Comparison of ENCODE assay signal across 19 mouse cellular contexts in the genomic region with DNA sequence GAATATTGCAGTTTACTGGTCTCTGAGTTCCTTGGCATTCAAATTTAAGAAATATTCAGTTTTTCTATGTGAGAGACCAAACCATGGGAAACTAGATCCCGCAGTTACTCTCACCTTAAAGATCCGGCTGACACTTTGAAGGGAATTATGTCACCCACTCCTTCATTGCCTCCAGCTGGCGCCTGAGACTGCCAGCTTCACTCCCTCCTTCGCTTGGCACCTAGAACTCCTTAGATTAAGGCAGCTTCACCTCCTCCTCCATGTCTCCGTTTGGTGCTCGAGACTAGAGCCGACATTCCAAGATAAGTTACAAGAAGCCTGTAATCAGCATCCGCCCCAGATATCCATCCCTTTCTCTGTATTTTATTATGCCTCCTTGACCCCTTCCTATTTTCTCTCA.
A peak's percentile ranks its signal among the peaks of the same experiment; 100 is the strongest.
DNase-seq lines count a peak whose midpoint lies in the region.
"Had no signal": no experiment of that assay in that cellular context is flagged by ENCODE, and none has a peak within 500 bp of the region (broad histone marks: within the 10 kb centered on the region; RNA-seq: fewer than 3 reads in every experiment).

No protein-coding gene starts in this region.

- DNase-seq in frontal cortex, adult 2 months (ENCODE audit: extremely low spot score in 1 of 2, low spot score in 1 of 2) = peak; percentile 2 to 37
- no peak for DNase-seq in frontal cortex, postnatal 14 days (ENCODE audit: low spot score in 2 of 2)
- DNase-seq in left cerebral cortex, adult 18-20 months (ENCODE audit: low spot score in 2 of 2) = peak; percentile 1 to 12
- no peak for DNase-seq in left cerebral cortex, postnatal 4 days
- DNase-seq in right cerebral cortex, adult 2 months (ENCODE audit: low spot score in 2 of 2) = peak; percentile 1 to 3
- no peak for DNase-seq in right cerebral cortex, postnatal 25 days
- no peak for DNase-seq in gastrocnemius, postnatal 14 days
- DNase-seq: adrenal gland, postnatal 10 days; adrenal gland, postnatal 36 days; B cell, adult 2 months; cerebellum, adult 11 months; cerebellum, adult 8-10 months; cerebellum, postnatal 10 days; cerebellum, postnatal 36 days; embryo, embryonic 11 days; gastrocnemius, postnatal 36 days; heart, adult 2 months; heart, postnatal 14 days; heart, postnatal 4 days had no signal

- intact Hi-C loops in left cerebral cortex, postnatal 4 days (cut with DNase I) = no loop called here
- intact Hi-C loops in gastrocnemius, postnatal 14 days (cut with DNase I; ENCODE audit: low total_unique reads) = no loop called here

Comparison
In these comparisons a context has a peak if more than half of its experiments do, and no peak if none do; other contexts are left out.
1. DNase-seq: peak in frontal cortex, adult 2 months (2 of 2), left cerebral cortex, adult 18-20 months (2 of 2) and right cerebral cortex, adult 2 months (2 of 2); none in frontal cortex, postnatal 14 days (0 of 2), left cerebral cortex, postnatal 4 days (single experiment), right cerebral cortex, postnatal 25 days (single experiment) and gastrocnemius, postnatal 14 days (single experiment).